Mouse (Mus musculus) ES-Bruce4 (cell line): ENCODE measurements around the gene Knstrn. TPM values are rescaled to one million over a fixed set of nuclear protein-coding genes. Genes with fewer than 3 reads are reported as not detected.

ENCODE experiments used
- H3K27ac ChIP-seq: 2 replicates; pipeline ENCODE4 v1.5.1; 2012; ENCODE audit warnings: low read length, inconsistent platforms; ENCODE audit not compliant: insufficient read depth
- H3K27me3 ChIP-seq: 2 replicates; pipeline ENCODE4 v1.6.1; 2012; ENCODE audit warnings: mild to moderate bottlenecking, low read length, inconsistent platforms; ENCODE audit not compliant: control insufficient read depth, poor library complexity, insufficient read depth, severe bottlenecking
- H3K36me3 ChIP-seq: 2 replicates; pipeline ENCODE4 v1.6.1; 2012; ENCODE audit warnings: inconsistent platforms, mild to moderate bottlenecking, low read length, moderate library complexity; ENCODE audit not compliant: control insufficient read depth, poor library complexity, insufficient read depth, severe bottlenecking
- H3K4me1 ChIP-seq: one replicate; pipeline ENCODE4 v1.8.1; 2011; ENCODE audit warnings: low read length; ENCODE audit not compliant: control insufficient read depth, insufficient read depth
- H3K4me3 ChIP-seq: 2 replicates; pipeline ENCODE4 v1.5.1; 2011; ENCODE audit warnings: low read depth, mild to moderate bottlenecking, low read length
- H3K9ac ChIP-seq: 2 replicates; pipeline ENCODE4 v1.6.1; 2012; ENCODE audit warnings: low read depth, mild to moderate bottlenecking, inconsistent platforms; ENCODE audit not compliant: poor library complexity, severe bottlenecking
- H3K9me3 ChIP-seq: replicated peaks from 2 replicates; pipeline ENCODE4 v1.6.1; 2012; ENCODE audit warnings: mild to moderate bottlenecking, low read length, inconsistent platforms; ENCODE audit not compliant: control insufficient read depth, poor library complexity, insufficient read depth, severe bottlenecking
- CTCF ChIP-seq: IDR thresholded peaks from one replicate; pipeline ENCODE4 v1.8.1; 2011; ENCODE audit warnings: low read depth, low read length
- EP300 ChIP-seq: IDR thresholded peaks from 2 replicates; pipeline ENCODE4 v1.6.1; 2011; ENCODE audit warnings: low read depth, low read length; ENCODE audit not compliant: insufficient read depth
- POLR2A ChIP-seq: IDR thresholded peaks from one replicate; pipeline ENCODE4 v1.8.1; 2011; ENCODE audit warnings: low read length; ENCODE audit not compliant: insufficient read depth
- polyA plus RNA-seq: library from polyadenylated mRNA; stranded (reverse); fragments of >200 nt; gene quantifications from 2 replicates; pipeline ENCODE4 v1.2.4, GENCODE M21; 2011; ENCODE audit warnings: low read depth; ENCODE audit not compliant: missing spikeins, insufficient read depth, insufficient read length

Gene Knstrn
- polyA plus RNA-seq, 1 experiment: 119 TPM

GRCm38 (mm10) chr2:118779504-118780480 lies 34.0 kb upstream of the Knstrn start, which contains the start of gene Disp2:
Disp2 (plus strand) TSS chr2:118779719.
- TF ChIP-seq POLR2A: peak; percentile 71
- TF ChIP-seq CTCF: no peak
- TF ChIP-seq EP300: 0 out of 2 replicates have a peak, but pooled peaks have one; percentile 9
- Histone ChIP-seq H3K9me3 (no peaks in the 10 kb centered on the region), H3K27ac (no peak within 1 kb of the TSS), H3K36me3 (no peaks in the 10 kb centered on the region), H3K4me1 (peaks cover 2% of the 10 kb centered on the region), H3K9ac (0 out of 2 replicates have a peak within 1 kb of the TSS, but pooled peaks have one; percentile 25), H3K27me3 (no peaks in the 10 kb centered on the region), H3K4me3 (peak within 1 kb of the TSS; percentile 14; the same call in 1 of the 2 replicates)

GRCm38 (mm10) chr2:118781115-118781514 lies 32.7 kb upstream of the Knstrn start:
- TF ChIP-seq CTCF (no peak), POLR2A (no peak), EP300 (no peak)
- Histone ChIP-seq H3K27ac (no peak overlapping the region), H3K27me3 (no peaks in the 10 kb centered on the region; the same call in 1 of the 2 replicates), H3K9me3 (no peaks in the 10 kb centered on the region), H3K4me3 (no peak overlapping the region), H3K9ac (no peak overlapping the region), H3K4me1 (peaks cover 2% of the 10 kb centered on the region), H3K36me3 (no peaks in the 10 kb centered on the region)

- H3K4me1 ChIP-seq: peaks cover 2% of the 10 kb centered on the region
- no peaks in the 10 kb centered on the region for H3K9me3 ChIP-seq
- H3K27ac ChIP-seq: no peak overlapping the region
- no peak overlapping the region for H3K9ac ChIP-seq
- no peak overlapping the region for H3K4me3 ChIP-seq
- TF ChIP-seq POLR2A (no peak), EP300 (no peak), CTCF (no peak)
- no peaks in the 10 kb centered on the region for H3K36me3 ChIP-seq
- no peaks in the 10 kb centered on the region; the same call in 1 of the 2 replicates for H3K27me3 ChIP-seq
Measured at GRCm38 (mm10) chr2:118782303-118782702, 31.5 kb upstream of the Knstrn start.

GRCm38 (mm10) chr2:118783093-118783492 lies 30.7 kb upstream of the Knstrn start:
- Histone ChIP-seq H3K9me3 (no peaks in the 10 kb centered on the region), H3K27ac (no peak overlapping the region), H3K27me3 (no peaks in the 10 kb centered on the region; the same call in 1 of the 2 replicates), H3K9ac (no peak overlapping the region), H3K36me3 (no peaks in the 10 kb centered on the region), H3K4me1 (peaks cover 2% of the 10 kb centered on the region), H3K4me3 (no peak overlapping the region)
- no peak for TF ChIP-seq EP300
- TF ChIP-seq CTCF: no peak
- no peak for TF ChIP-seq POLR2A

GRCm38 (mm10) chr2:118783663-118784062 lies 30.1 kb upstream of the Knstrn start:
- Histone ChIP-seq H3K36me3 (no peaks in the 10 kb centered on the region), H3K27me3 (no peaks in the 10 kb centered on the region; the same call in 1 of the 2 replicates), H3K27ac (no peak overlapping the region), H3K9me3 (no peaks in the 10 kb centered on the region), H3K4me1 (peaks cover 2% of the 10 kb centered on the region), H3K4me3 (no peak overlapping the region), H3K9ac (no peak overlapping the region)
- TF ChIP-seq POLR2A (no peak), EP300 (no peak), CTCF (no peak)
